Mouse (Mus musculus) embryo, embryonic 10 days (tissue): ENCODE results near the gene Tsga10.
"Not testable (repeated sequence)": the region's sequence is repeated elsewhere in the genome, so short reads cannot be mapped to it uniquely, and the experiment has no call there.

Source experiments
- DNase-seq: peaks from one replicate; pipeline ENCODE4 v3.0.0-alpha.2; 2015; ENCODE audit warnings: low spot score

Tsga10 gene

GRCm38 (mm10) chr1:37719761-37720640 lies 146.2 kb downstream of the Tsga10 start, which contains the start of gene 2010300C02Rik:
Gene 2010300C02Rik, minus strand, starts transcription at chr1:37720085.
- DNase-seq: peak; percentile 66

- DNase-seq: peak; percentile 13
Observed at GRCm38 (mm10) chr1:37719030-37719723, 147.1 kb downstream of the Tsga10 start.

GRCm38 (mm10) chr1:37718516-37718915 lies 147.7 kb downstream of the Tsga10 start:
- no peak for DNase-seq

- no peak for DNase-seq
Observed at GRCm38 (mm10) chr1:37717415-37718195, 148.6 kb downstream of the Tsga10 start.

- DNase-seq: not testable (repeated sequence)
Observed at GRCm38 (mm10) chr1:37712357-37712737, 153.9 kb downstream of the Tsga10 start.

GRCm38 (mm10) chr1:37711596-37712356 lies 154.5 kb downstream of the Tsga10 start:
- DNase-seq: no peak

GRCm38 (mm10) chr1:37711082-37711481 lies 155.1 kb downstream of the Tsga10 start:
- DNase-seq: no peak

- no peak for DNase-seq
Observed at GRCm38 (mm10) chr1:37709736-37710135, 156.5 kb downstream of the Tsga10 start.

GRCm38 (mm10) chr1:37708270-37708955 lies 157.8 kb downstream of the Tsga10 start:
- DNase-seq: no peak
